Mouse (Mus musculus): Measurements from ENCODE around the gene Mapk11. TPM values are rescaled to one million over a fixed set of nuclear protein-coding genes. Genes with fewer than 3 reads are reported as not detected.

Mapk11 gene
- polyA plus RNA-seq, 1 experiment: 7.3 TPM

GRCm38 (mm10) chr15:89146537-89146936 lies 2.9 kb downstream of the Mapk11 start:
- TF ChIP-seq POLR2A (IDR thresholded peaks at IDR 0.05; ENCODE audit: low read depth, low read length) (no peak), CTCF (IDR thresholded peaks at IDR 0.05; ENCODE audit: borderline replicate concordance, insufficient read depth, low read length) (no peak)
- H3K4me3 ChIP-seq (ENCODE audit: insufficient read depth, low read length): no peak overlapping the region
- H3K27ac ChIP-seq (ENCODE audit: insufficient read depth, low read length): no peak overlapping the region
- no peaks in the 10 kb centered on the region; the same call in 1 of the 2 replicates for H3K4me1 ChIP-seq (ENCODE audit: control insufficient read depth, insufficient read depth, low read length)

- H3K4me3 ChIP-seq (ENCODE audit: insufficient read depth, low read length): no peak overlapping the region
- H3K4me1 ChIP-seq (ENCODE audit: control insufficient read depth, insufficient read depth, low read length): no peaks in the 10 kb centered on the region; the same call in 1 of the 2 replicates
- H3K27ac ChIP-seq (ENCODE audit: insufficient read depth, low read length): no peak overlapping the region
- TF ChIP-seq POLR2A (IDR thresholded peaks at IDR 0.05; ENCODE audit: low read depth, low read length) (no peak), CTCF (IDR thresholded peaks at IDR 0.05; ENCODE audit: borderline replicate concordance, insufficient read depth, low read length) (no peak)
Observed at GRCm38 (mm10) chr15:89145813-89146350, 3.5 kb downstream of the Mapk11 start.

- Histone ChIP-seq H3K27ac (ENCODE audit: insufficient read depth, low read length) (no peak overlapping the region), H3K4me1 (ENCODE audit: control insufficient read depth, insufficient read depth, low read length) (no peaks in the 10 kb centered on the region; the same call in 1 of the 2 replicates), H3K4me3 (ENCODE audit: insufficient read depth, low read length) (no peak overlapping the region)
- TF ChIP-seq CTCF (IDR thresholded peaks at IDR 0.05; ENCODE audit: borderline replicate concordance, insufficient read depth, low read length) (no peak), POLR2A (IDR thresholded peaks at IDR 0.05; ENCODE audit: low read depth, low read length) (no peak)
Observed at GRCm38 (mm10) chr15:89144965-89145364, 4.5 kb downstream of the Mapk11 start.

- Histone ChIP-seq H3K4me3 (ENCODE audit: insufficient read depth, low read length) (no peak overlapping the region), H3K27ac (ENCODE audit: insufficient read depth, low read length) (no peak overlapping the region), H3K4me1 (ENCODE audit: control insufficient read depth, insufficient read depth, low read length) (no peaks in the 10 kb centered on the region)
- TF ChIP-seq CTCF (IDR thresholded peaks at IDR 0.05; ENCODE audit: borderline replicate concordance, insufficient read depth, low read length) (no peak), POLR2A (IDR thresholded peaks at IDR 0.05; ENCODE audit: low read depth, low read length) (no peak)
Observed at GRCm38 (mm10) chr15:89143134-89143533, 6.3 kb downstream of the Mapk11 start.

- Histone ChIP-seq H3K27ac (ENCODE audit: insufficient read depth, low read length) (no peak overlapping the region), H3K4me3 (ENCODE audit: insufficient read depth, low read length) (no peak overlapping the region), H3K4me1 (ENCODE audit: control insufficient read depth, insufficient read depth, low read length) (no peaks in the 10 kb centered on the region)
- no peak for TF ChIP-seq CTCF (IDR thresholded peaks at IDR 0.05; ENCODE audit: borderline replicate concordance, insufficient read depth, low read length)
- no peak for TF ChIP-seq POLR2A (IDR thresholded peaks at IDR 0.05; ENCODE audit: low read depth, low read length)
Observed at GRCm38 (mm10) chr15:89141905-89142304, 7.5 kb downstream of the Mapk11 start.

- Histone ChIP-seq H3K27ac (ENCODE audit: insufficient read depth, low read length) (no peak overlapping the region), H3K4me1 (ENCODE audit: control insufficient read depth, insufficient read depth, low read length) (no peaks in the 10 kb centered on the region), H3K4me3 (ENCODE audit: insufficient read depth, low read length) (no peak overlapping the region)
- no peak for TF ChIP-seq CTCF (IDR thresholded peaks at IDR 0.05; ENCODE audit: borderline replicate concordance, insufficient read depth, low read length)
- TF ChIP-seq POLR2A (IDR thresholded peaks at IDR 0.05; ENCODE audit: low read depth, low read length): no peak
Observed at GRCm38 (mm10) chr15:89141443-89141842, 8.0 kb downstream of the Mapk11 start.

GRCm38 (mm10) chr15:89140659-89141252 lies 8.7 kb downstream of the Mapk11 start, which contains the start of gene Mapk12:
Gene Mapk12, minus strand, starts transcription at chr15:89140703.
- no peak within 1 kb of the TSS for H3K27ac ChIP-seq (ENCODE audit: insufficient read depth, low read length)
- H3K4me3 ChIP-seq (ENCODE audit: insufficient read depth, low read length): peak within 1 kb of the TSS; percentile 52
- no peaks in the 10 kb centered on the region for H3K4me1 ChIP-seq (ENCODE audit: control insufficient read depth, insufficient read depth, low read length)
- TF ChIP-seq POLR2A (IDR thresholded peaks at IDR 0.05; ENCODE audit: low read depth, low read length) (no peak), CTCF (IDR thresholded peaks at IDR 0.05; ENCODE audit: borderline replicate concordance, insufficient read depth, low read length) (no peak)

GRCm38 (mm10) chr15:89140048-89140658 lies 9.3 kb downstream of the Mapk11 start:
- peak; percentile 50; the same call in 1 of the 2 replicates for TF ChIP-seq POLR2A (IDR thresholded peaks at IDR 0.05; ENCODE audit: low read depth, low read length)
- no peak for TF ChIP-seq CTCF (IDR thresholded peaks at IDR 0.05; ENCODE audit: borderline replicate concordance, insufficient read depth, low read length)
- no peaks in the 10 kb centered on the region for H3K4me1 ChIP-seq (ENCODE audit: control insufficient read depth, insufficient read depth, low read length)
- H3K4me3 ChIP-seq (ENCODE audit: insufficient read depth, low read length): peak overlapping the region; percentile 52
- H3K27ac ChIP-seq (ENCODE audit: insufficient read depth, low read length): no peak overlapping the region

GRCm38 (mm10) chr15:89138531-89138930 lies 10.9 kb downstream of the Mapk11 start:
- TF ChIP-seq POLR2A (IDR thresholded peaks at IDR 0.05; ENCODE audit: low read depth, low read length) (no peak), CTCF (IDR thresholded peaks at IDR 0.05; ENCODE audit: borderline replicate concordance, insufficient read depth, low read length) (no peak)
- no peak overlapping the region for H3K27ac ChIP-seq (ENCODE audit: insufficient read depth, low read length)
- H3K4me1 ChIP-seq (ENCODE audit: control insufficient read depth, insufficient read depth, low read length): no peaks in the 10 kb centered on the region
- no peak overlapping the region for H3K4me3 ChIP-seq (ENCODE audit: insufficient read depth, low read length)

GRCm38 (mm10) chr15:89138046-89138405 lies 11.4 kb downstream of the Mapk11 start:
- Histone ChIP-seq H3K4me1 (ENCODE audit: control insufficient read depth, insufficient read depth, low read length) (no peaks in the 10 kb centered on the region), H3K4me3 (ENCODE audit: insufficient read depth, low read length) (no peak overlapping the region), H3K27ac (ENCODE audit: insufficient read depth, low read length) (no peak overlapping the region)
- TF ChIP-seq CTCF (IDR thresholded peaks at IDR 0.05; ENCODE audit: borderline replicate concordance, insufficient read depth, low read length) (no peak), POLR2A (IDR thresholded peaks at IDR 0.05; ENCODE audit: low read depth, low read length) (no peak)
